Mouse (Mus musculus): Measurements from ENCODE around the gene Ren1. TPM values are rescaled to one million over a fixed set of nuclear protein-coding genes. Genes with fewer than 3 reads are reported as not detected.

Gene Ren1
- total RNA-seq, 4 experiments from 2014 or later = 0.19 TPM; not detected in 3

GRCm38 (mm10) chr1:133408880-133409516, 58.7 kb downstream of the Ren1 start:
- DNase-seq (ENCODE audit: low spot score) = no peak

DNA sequence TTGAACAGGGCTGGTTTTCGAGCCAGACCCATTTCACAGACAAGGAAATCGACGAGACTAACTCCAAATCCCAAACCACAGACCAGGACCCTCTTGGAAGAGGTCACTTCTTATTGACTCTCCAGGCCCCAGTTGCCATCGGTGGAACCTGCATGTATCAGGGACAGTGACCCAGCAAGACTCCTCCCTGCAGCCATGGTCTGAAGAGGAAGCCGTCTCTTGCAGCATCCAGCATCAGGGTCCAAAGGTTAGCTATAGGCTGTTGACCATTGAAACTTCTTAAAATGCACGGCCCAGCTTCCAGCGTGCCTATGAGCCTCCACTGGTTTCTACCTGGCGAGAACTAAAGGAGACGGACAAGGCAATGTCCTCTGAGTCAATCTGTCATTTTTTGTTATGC, 59.5 kb downstream of the Ren1 start:
- no peak for DNase-seq (ENCODE audit: low spot score)

Other genes with a start within 250 kb of the Ren1 start
- gene Ppp1r15b, start 219.4 kb upstream of the Ren1 start, total RNA-seq (2022) = 10 to 100 TPM; 20.8 to 24.3 (median 21.7) TPM
- gene Plekha6, start 186.3 kb upstream of the Ren1 start, total RNA-seq (2022) = 10 to 100 TPM; 55.8 to 74.3 (median 66.5) TPM
- gene Golt1a, start 40.7 kb upstream of the Ren1 start, total RNA-seq (2022) = not detected
- not detected for gene Kiss1, start 28.6 kb upstream of the Ren1 start, total RNA-seq (2022)
- gene Etnk2, start 13.1 kb downstream of the Ren1 start, total RNA-seq (2022) = under 1 TPM; 0.16 to 0.69 (median 0.33) TPM
- 10 to 100 TPM; 11.0 to 14.4 (median 13.9) TPM for gene Sox13, start 73.9 kb downstream of the Ren1 start, total RNA-seq (2022)